Mouse (Mus musculus): ENCODE results near the gene Sort1.

DNA sequence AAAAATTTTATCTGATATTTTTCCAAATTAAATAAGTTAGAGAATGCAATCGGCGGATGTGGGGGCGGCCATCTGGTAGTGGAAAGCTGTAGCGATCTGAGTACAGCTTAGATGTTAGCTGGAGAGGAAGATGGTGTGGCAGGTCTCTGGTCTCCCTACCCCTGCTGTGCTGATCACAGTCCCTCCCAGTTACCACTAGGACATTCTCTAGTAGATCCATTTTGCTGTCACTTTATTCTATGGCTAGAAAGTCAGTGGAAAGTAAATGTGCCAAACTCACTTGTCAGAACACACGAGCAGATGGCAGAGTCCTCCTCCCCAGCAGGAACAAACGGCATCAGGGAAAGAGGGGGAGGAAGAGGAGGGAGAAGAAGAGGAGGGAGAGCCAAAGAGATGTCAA is 74.6 kb downstream of the Sort1 start:
- TF ChIP-seq CHD2 (IDR thresholded peaks at IDR 0.05; ENCODE audit: low read depth, low read length) (no peak), ZNF384 (IDR thresholded peaks at IDR 0.05; ENCODE audit: low read depth, low read length) (no peak), HCFC1 (IDR thresholded peaks at IDR 0.05; ENCODE audit: borderline replicate concordance, insufficient read depth, low read length) (no peak), ZC3H11A (IDR thresholded peaks at IDR 0.05; ENCODE audit: borderline replicate concordance, low read depth, low read length) (no peak)
